Mouse (Mus musculus) layer of hippocampus, adult 11-12 months (tissue): ENCODE data around the gene Fam234b.

Experiments used
- DNase-seq: peaks from one replicate; pipeline ENCODE4 v3.0.0; 2022; ENCODE audit warnings: low spot score

Fam234b gene

GRCm38 (mm10) chr6:135182925-135183324, 14.9 kb upstream of the Fam234b start:
- no peak for DNase-seq

DNA sequence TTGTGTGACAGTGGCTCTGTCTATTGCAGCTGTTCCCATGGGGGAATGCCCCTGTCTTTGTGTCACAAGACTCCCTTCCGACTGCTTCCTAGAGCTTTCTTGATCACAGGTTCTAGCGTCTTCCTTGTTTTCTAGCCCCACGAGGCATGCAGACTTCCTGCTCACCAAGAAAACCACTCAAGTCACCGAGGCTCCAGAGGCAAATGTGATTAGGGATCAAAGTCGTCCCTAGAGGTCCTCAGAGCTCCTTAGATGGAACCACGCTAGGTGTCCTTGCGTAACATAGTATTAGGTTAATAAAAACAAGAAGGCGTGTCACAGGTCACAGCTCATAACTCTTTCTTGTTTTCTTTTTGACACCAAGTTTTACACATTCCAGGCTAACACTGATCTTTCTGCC, 13.8 kb upstream of the Fam234b start:
- no peak for DNase-seq

GRCm38 (mm10) chr6:135187076-135187917, 10.5 kb upstream of the Fam234b start:
- DNase-seq, result no peak

- DNase-seq, result no peak
Observed at GRCm38 (mm10) chr6:135188629-135189028, 9.1 kb upstream of the Fam234b start.

DNA sequence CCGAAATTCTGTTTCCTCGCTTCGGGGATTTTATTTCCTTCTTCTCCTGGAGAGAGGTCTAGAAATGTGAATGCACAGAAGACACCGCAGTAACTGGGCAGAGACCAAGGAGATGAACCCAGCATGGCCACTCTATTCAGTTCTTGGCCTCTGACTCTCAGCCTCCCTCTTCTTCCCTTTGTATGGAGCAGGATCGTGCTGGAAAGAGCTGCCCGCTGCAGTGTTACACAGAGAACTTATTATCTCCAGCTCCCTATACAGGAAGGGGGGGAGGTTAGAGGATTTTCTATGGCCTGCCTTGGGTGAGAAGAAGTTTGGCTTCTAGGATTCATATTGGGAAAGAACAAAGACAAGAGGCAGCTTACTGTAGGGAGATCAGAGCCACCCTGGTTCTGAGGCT, 7.7 kb upstream of the Fam234b start:
- no peak for DNase-seq

- DNase-seq, result no peak
Observed at GRCm38 (mm10) chr6:135191906-135192305, 5.9 kb upstream of the Fam234b start.

DNA sequence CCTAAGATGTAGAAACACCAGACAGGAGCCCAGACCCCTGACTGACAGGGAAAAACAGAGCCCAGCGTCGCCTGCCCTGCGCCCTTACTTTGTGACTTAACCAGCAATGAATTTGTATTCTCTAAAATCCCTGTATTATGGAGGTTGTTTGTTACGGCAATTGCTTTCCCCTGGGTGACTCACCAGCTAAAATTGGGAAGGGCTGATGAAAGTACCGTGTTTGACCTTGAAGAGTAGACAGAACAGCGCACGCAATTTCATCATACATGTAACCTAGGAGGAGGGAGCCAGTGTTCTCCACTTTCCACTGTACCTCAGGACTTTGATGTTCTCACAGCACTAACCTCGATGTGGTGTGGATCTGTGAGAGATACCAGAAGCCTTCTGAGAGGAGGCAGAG, 4.8 kb upstream of the Fam234b start:
- DNase-seq, result no peak

- no peak for DNase-seq
Observed at GRCm38 (mm10) chr6:135193733-135194132, 4.0 kb upstream of the Fam234b start.

GRCm38 (mm10) chr6:135194907-135195306, 2.9 kb upstream of the Fam234b start:
- DNase-seq, result no peak

DNA sequence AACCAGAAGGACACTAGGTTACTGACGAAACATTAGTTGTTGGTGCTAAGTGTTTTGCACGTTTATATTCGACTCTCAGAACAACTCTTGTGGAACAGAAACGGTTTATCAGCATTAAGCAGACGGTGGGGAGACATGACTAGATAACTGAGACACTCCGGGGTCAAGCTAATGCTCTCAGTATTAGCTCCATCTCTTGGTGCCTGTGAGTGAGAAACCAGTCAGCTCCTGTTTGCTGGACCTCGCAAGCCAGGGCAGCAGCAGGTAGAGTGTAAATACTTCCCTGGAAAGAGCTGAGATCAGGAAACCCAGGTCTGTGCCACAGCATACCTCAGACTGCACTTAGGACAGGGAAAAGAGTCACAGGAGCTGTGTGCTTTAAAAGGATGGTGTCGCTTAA, 1.1 kb upstream of the Fam234b start:
- DNase-seq, result no peak

GRCm38 (mm10) chr6:135197446-135197845, 331 bp upstream of the Fam234b start:
- DNase-seq, result no peak

- DNase-seq, result no peak
Observed at GRCm38 (mm10) chr6:135198726-135199125, 949 bp downstream of the Fam234b start.

- DNase-seq, result no peak
Observed at GRCm38 (mm10) chr6:135200122-135200957, 2.6 kb downstream of the Fam234b start.

- no peak for DNase-seq
Observed at GRCm38 (mm10) chr6:135202668-135203067, 4.9 kb downstream of the Fam234b start.

DNA sequence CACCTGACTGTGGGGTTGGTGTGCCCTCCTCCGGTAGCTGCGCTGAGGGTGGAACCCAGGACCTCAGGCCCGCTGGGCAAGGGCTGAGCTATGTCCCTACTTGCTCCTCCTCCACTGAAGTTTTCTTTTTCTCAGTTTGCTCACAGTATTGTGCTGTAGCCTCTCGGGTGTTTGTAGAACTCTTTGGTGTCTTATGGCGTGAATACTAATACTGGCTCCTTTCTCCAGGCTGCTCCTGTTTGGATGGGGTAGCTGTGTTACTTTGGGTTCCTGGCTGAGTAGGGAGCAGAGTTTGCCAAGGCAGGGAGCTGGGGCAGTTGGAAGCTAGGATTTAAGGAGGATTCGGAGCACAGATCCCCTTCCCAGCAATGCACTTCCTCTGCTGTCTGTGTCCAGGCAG, 6.0 kb downstream of the Fam234b start:
- DNase-seq, result no peak

- DNase-seq, result no peak
Observed at GRCm38 (mm10) chr6:135204869-135205268, 7.1 kb downstream of the Fam234b start.

DNA sequence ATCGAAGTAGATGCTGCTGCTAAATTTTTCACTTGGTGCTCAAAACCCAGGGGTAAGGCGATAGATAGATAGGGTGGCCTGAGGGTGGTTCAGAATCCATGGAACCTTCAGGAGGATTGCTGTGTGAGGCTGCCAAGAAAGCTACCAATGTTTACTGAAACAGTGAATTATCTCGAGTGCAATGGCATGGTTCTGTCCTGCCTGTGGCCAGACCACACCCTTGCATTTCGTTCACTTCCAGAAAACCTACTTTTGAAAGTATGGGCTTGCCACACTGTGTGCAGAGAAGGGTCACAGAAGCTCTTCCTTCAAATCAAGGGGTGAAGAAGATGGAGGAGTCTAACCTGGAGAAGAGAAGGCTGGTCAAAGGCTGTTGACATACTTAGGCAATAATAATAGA, 8.0 kb downstream of the Fam234b start:
- DNase-seq, result no peak

DNA sequence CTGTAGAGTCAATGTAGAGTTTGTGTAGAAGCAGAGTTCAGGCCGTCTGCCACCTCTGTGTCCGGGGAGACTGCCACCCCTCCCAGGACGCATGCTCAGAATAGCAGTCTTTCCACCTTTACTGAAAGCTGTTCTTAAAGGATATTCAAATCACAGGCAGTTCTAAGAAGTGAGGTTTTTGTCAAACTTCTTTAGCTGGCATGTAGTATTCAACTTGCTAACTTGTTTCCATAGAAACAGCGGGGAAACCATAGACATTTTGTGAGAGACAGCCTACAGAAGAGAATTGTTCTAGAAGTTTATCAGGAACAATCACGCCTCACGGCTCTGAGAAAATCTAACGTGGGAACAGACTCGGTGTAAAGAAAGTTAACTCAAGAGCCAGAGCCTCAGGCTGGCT, 9.1 kb downstream of the Fam234b start:
- DNase-seq, result no peak

DNA sequence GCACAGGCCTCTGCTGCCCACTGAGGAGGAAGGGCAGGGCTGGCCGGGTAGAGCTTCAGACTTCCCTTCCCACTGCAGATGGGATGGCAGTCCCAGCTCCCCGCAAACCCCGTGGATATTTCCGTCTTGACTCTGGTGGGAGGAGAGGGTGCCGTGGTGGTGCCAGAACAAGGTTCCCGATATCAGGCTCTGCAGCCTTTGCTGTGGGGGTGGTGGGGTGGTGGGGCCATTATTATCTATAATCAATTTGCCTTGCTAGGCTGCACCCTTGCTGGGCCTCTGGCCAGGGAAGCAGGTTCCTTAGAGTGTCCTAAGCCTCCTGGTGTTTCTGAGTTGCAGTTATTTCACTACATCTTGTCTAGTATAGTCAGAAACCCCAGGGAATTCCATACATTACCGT, 13.4 kb downstream of the Fam234b start:
- no peak for DNase-seq

- DNase-seq, result no peak
Observed at GRCm38 (mm10) chr6:135212666-135213065, 14.9 kb downstream of the Fam234b start.

- DNase-seq, result no peak
Observed at GRCm38 (mm10) chr6:135218330-135218729, 20.6 kb downstream of the Fam234b start.

DNA sequence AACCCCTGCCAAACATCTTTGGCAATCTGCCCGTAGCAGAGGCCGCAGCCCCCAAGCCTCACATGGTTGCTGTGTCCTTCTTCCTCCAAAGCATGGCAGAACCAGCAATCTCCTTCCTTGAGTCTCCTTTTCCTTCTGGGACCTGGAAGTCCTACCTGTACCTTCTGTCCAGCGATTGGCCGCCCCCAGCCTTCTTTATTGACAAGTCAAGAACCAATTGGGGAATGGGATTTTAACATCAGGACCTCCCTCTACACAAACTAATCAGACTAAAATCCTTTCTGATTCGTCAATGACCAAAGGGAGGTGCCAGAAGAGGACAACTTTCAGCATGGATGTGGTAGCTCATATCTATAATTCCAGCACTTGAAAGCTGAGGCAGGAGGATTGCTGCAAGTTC, 22.1 kb downstream of the Fam234b start:
- DNase-seq, result no peak

- DNase-seq, result no peak
Observed at GRCm38 (mm10) chr6:135223786-135224416, 26.1 kb downstream of the Fam234b start.
